Mouse (Mus musculus): ENCODE data around the gene Nup98.

DNA sequence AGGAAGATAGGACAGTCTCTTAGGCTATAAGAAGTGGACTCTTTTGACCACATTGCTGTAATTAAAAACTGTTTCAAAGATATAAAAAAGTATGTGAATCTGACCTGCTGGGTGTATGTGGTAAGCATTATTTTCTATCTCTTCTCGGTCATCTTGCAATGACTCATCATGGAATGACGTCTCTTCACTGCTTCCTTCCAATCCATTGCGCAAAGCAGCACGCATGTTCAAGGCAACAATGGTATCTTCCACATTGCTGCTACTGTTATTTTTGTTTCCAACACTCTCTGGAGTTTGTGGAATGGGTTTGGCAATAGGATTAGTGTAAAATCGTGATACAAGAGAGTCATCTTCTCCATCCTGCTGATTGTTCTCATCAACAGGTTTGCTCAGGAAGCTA lies 56.3 kb downstream of the Nup98 start:
- TF ChIP-seq CTCF (IDR thresholded peaks at IDR 0.05; ENCODE audit: control insufficient read depth, insufficient read depth, insufficient read length) (no peak), USF1 (IDR thresholded peaks at IDR 0.05; ENCODE audit: low read depth) (no peak), MAX (IDR thresholded peaks at IDR 0.05) (no peak), MYOD1 (IDR thresholded peaks at IDR 0.05; ENCODE audit: control insufficient read depth, insufficient read length, low read depth) (no peak)

Data from C2C12 (cell line).